Mouse (Mus musculus): ENCODE data around the gene Ppp1r13b. TPM values are rescaled to one million over a fixed set of nuclear protein-coding genes. Genes with fewer than 3 reads are reported as not detected.
"Not testable (repeated sequence)": the region's sequence is repeated elsewhere in the genome, so short reads cannot be mapped to it uniquely, and the experiment has no call there.

Ppp1r13b gene
- 10 to 100 TPM; 79.3 to 83.0 TPM for total RNA-seq (2021)
- long read RNA-seq, experiment 1, full-length matches to known transcripts = 14 of 74 reads
- long read RNA-seq, experiment 1, partial matches to known transcripts = 32 of 74 reads
- long read RNA-seq, experiment 1, other reads (novel, unspliced or antisense) = 28 of 74 reads
- long read RNA-seq, experiment 2, full-length matches to known transcripts = 19 of 155 reads
- long read RNA-seq, experiment 2, partial matches to known transcripts = 25 of 155 reads
- long read RNA-seq, experiment 2, other reads (novel, unspliced or antisense) = 111 of 155 reads

DNA sequence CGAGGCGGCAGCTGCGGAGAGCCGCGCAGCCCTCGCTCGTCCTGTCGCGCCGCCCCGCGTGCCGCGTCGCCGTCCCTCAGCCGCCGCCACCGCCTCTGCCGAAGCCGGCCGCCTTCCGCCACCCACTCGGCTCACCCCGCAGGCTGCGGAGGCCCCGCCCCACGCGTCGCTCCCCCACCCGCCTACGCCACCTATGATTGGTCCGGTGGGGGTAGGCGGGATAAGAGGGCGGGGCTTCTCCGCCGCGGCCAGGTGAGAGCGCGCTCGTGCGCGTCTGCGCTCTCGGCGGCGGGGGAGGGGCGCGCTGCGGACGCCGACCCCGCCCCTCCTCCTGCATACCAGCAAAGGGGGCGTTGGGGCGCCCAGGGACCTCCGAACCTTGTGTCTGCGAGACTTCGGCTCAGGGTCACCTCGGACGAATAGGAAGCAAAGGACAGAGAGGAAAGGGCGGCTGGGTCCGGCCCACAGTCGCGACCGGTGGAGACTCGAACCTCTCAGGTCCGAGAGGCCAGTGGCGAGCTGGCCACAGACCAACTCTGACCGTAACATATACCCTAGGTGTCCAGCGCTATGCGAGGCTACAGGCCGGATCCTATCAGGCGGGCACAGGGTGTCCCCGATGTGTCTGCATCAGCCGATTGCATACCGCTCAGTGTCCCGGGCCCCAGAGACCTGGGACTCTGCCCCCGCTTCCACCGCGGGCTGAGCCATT is at the start of gene Ppp1r13b:
Gene Ppp1r13b (minus strand): TSS at position 141 of the 712 bp plus-strand sequence.
- DNase-seq (ENCODE audit: low spot score in 2 of 2) = peak; percentile 81 to 90

DNA sequence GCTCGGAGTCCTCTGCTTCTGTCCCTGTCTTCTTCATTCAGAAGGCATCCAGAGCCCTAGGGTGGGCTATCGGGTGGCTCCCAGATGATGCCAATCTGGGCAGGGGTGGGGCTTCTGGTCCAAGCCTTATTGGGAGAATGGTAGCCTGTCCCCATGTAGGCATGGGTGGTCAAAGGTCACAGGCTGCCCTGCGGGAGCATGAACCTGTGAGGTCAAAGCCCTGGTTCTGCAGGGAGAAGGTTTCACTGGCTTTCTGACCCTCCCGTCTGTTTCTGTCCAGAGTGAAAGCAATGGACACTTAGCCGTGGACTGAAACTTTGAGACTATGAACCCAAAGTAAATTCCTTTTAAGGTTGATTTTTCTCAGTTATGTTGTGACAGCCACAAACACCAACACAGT is 48.3 kb upstream of the Ppp1r13b start:
- DNase-seq (ENCODE audit: low spot score in 2 of 2) = no peak

DNA sequence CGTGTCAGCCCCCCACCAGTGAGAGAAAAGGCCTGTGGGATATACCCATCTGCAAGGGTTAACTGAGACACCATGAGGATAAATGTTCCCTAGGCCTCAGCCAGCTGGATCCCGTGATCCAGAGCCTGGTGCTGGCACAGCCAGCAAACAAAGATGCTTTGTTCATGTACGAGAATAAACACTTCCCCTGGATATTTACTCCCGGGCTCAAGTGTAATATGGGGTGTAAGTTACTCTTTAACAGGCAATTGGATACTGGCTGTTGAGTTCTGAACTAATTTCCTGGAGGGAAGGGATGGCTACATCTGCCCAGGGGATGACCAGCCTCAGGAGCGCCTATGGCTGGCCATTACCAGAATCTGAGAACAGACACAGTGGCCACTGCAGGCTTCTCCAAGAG is 43.8 kb upstream of the Ppp1r13b start:
- DNase-seq (ENCODE audit: low spot score in 2 of 2) = no peak

DNA sequence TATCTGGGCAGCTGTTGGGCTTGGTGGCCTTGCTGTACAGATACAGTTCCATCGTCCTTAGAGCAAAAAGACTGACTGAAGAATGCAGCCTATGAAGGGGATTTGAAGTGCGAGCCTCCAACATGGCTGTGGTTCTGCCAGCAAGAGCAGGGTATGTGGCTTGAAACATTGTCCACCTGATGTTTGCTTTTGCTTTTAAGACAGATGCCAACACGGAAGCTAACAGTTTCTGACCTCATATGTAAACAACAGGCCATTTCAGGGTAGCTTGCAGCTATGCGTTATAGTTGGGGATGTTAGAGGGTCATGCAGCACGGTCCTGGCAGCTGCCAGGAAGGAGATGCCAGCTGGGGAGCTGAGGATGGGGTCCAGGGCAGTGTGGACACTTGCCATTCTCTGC is 42.6 kb upstream of the Ppp1r13b start:
- no peak for DNase-seq (ENCODE audit: low spot score in 2 of 2)

DNA sequence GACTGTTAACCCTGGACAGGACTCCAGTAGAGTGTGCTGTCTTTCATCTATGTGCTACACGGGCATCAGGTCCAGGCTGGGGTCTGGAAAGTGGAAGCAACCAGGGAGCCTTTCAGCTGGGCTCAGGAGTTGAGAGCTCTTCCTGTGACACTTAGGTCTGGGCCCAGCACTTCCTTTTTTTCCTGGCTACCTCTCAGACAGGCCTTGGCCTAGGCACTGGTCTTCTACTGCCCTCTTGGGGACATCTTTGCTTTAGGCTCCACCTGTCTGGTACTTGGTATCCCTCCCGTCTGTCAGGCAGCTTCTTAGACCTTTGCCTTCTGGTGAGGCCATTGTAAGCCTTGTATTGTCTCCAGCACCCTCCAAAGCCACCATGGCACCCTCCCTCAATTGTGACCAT is 38.8 kb upstream of the Ppp1r13b start:
- peak in 1 of 2 experiments; percentile 59 for DNase-seq (ENCODE audit: low spot score in 2 of 2)

DNA sequence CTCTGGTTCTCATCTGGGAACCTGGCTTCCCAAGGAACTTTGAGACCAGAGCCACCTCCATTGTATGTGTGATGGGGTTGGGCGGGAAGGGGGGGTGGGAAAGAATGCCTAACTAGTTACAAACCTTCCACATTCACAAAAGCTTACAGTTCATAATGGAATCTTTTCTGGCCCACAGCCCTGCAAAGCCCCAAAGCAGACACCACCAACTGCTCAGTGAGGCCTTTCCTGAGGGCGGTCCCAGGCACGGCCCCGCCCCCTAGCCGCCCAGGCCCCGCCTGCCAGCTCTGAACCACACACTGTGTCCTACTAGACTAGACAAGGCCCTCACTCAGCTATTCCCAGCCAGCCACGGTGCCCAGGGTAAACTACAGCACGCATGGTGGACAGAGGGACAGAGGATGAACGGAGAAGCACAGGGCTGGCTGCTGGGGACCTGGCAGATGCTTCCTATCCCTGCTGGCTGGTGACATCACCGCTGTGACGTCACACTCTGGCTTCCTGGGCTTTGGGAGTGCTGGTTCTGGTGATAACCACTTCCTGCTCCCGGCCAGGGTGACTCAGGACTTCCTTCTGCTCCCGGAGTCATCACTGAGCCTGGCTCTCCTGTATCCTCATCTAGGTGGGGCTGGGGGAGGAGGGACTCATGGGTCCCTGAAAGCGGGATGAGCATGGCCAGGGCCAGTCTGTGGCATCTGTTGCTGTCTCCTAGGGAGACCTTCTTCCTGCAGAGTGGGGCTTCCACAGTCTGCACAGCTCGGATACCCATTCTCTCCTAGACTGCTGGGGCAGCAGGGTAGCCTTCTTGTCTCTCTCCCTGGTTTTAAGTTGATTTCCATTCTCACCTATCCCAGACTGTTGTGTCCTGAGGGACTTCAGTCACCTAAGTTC is 38.1 kb upstream of the Ppp1r13b start:
- DNase-seq (ENCODE audit: low spot score in 2 of 2) = not testable (repeated sequence)

DNA sequence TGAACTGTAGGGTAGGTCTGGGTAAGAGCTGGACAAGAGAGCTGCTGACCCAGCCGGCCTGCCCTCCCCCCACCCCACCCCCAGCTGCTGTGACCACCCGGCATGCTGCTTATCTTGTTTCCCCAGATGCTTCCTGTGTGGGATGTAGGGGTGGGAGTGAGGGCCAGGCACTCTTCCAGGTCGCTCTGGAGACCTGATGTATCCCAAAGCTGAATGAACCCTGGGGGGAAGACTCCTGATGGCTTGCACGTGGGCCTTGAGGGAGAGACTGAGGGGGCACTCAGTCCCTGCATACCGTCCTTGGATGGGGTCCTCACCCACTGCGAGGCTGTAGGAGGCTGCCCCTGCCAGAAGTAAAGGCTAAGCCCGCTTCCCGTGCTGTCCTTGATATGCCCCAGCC is 37.2 kb upstream of the Ppp1r13b start:
- no peak for DNase-seq (ENCODE audit: low spot score in 2 of 2)

DNA sequence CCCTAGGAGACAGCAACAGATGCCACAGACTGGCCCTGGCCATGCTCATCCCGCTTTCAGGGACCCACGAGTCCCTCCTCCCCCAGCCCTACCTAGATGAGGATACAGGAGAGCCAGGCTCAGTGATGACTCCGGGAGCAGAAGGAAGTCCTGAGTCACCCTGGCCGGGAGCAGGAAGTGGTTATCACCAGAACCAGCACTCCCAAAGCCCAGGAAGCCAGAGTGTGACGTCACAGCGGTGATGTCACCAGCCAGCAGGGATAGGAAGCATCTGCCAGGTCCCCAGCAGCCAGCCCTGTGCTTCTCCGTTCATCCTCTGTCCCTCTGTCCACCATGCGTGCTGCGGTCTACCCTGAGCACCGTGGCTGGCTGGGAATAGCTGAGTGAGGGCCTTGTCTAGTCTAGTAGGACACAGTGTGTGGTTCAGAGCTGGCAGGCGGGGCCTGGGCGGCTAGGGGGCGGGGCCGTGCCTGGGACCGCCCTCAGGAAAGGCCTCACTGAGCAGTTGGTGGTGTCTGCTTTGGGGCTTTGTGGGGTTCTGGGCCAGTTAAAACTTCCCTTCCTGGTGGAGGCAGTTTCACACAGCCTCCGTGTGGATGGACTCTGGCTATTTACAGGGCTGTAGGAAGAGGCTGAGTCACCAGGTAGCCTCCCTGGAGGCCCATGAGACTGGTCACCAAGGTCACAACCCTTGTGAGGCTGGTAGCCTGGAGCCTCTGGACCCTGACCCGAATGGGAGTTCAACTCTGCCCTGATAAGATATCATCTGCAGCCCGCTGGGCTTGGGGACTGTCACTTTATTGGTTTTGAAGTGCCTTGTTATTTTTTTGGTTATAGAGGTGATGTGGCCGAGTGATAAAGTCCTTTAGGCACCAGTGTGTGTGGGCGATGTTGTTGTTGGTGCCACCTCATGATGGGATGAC is 36.4 kb upstream of the Ppp1r13b start:
- DNase-seq (ENCODE audit: low spot score in 2 of 2) = not testable (repeated sequence)

DNA sequence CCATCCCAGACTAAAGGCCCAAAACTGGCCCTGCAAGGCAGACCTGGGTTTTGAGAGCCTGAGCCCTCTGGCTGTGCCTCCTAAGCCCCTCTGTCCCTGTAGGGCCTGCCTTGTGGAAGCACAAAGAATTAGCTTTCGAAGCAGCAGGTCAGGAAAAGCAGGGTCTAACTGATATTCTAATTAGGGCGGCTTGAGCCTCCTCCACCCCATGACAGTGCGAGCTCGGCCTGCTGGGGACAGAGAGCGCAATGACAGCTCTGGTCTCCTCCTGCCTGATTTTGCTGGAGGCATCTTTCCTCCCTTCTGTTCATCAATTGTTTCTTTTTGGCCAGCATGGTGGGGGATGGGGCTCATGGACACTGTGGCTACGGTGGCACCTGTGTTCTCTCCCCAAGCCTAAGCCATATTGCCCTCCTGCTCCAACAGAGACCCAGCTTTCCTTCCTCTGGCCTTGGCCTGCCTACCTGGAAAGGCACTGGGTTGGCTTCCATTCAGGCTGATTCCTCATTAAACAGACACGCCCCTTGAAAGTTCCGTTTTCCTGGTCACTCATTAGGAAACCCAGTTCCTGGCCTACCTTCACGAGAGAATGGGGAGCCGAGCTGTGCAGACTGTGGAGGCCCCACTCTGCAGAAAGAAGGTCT is 35.6 kb upstream of the Ppp1r13b start:
- DNase-seq (ENCODE audit: low spot score in 2 of 2) = no peak

DNA sequence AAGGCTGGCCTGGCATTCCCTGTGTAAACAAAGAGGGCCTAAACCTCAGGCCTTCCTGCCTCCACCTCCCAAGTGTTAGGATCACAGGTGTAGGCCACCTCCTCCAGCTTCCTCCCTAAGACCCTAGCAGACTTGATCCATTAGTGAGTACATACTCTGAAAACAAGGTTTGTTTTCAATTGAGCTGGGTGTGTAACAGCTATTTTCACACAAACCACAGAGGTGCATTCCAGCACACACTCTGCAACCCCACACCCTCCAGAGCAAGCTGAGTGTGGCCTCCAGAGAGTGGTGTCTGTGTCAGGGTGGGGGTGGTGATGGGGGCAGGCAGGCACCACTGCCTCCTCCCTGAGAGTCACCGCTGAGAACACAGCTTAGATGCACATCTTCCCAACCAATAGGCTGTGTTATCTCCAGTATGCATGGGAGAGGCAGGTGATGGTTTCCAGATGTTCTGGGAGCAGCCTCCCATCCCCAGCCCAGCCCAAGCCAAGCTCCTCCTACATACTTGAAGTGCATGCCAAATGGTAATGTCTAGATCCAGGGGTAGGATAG is 30.8 kb upstream of the Ppp1r13b start:
- no peak for DNase-seq (ENCODE audit: low spot score in 2 of 2)

DNA sequence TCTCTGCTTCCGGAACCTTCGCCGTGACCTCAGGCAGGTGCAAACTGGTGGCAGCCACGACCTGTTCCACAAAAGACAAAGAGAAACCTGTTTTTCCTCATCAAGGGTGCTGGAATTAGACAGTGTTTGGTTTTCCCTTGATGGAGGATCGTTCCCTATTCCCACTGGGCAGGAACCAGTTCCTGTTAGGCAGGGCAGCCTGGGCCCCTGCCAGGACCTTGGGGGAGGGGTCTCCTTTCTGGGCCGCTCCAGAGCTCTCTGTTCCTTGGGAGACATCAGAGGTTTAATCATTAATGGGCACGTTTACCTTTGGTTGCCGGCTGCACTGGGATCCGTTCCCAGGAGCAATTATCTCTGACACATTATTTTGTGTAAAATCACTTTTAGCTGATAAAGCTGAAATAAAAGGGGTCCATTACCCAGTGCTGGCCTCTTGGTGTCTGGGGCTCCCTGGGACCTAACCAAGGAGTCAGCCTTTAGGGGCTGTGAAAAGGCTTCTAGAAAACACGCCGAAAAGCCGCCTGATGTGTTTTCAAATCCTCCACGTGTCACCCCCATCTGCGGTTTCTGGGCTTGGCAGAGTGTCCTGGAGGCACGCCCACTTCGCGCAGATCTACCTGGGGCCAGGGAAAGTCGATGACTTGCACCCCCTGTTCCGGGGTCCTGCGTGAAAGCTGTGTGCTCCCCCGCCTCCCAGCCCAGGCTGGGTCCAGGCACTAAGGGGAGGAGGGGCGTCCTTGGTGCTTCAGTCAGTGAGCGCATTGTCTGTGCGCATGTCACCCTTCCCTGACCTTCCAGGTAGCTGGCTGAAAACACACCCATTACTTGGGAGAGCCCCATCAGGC is 29.0 kb upstream of the Ppp1r13b start:
- no peak for DNase-seq (ENCODE audit: low spot score in 2 of 2)

DNA sequence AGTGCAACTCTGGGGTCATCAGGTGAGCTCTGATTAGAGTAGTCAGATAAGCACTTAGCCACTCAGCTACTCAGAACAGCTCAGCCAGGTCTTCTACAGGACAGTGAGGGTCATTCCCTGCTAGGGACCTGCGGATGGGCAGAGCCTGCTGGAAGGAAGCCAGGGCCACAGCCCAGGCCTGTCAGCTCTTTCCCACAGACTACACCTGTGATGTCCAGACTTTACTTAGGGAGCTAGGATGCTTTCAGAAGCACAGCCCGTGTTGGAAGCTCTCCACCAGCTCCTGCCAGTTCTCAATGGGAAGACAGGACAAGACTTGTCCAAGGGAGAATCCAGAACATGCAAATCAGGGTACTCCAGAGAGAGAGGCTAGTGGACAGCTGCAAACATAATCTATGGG is 26.1 kb upstream of the Ppp1r13b start:
- DNase-seq (ENCODE audit: low spot score in 2 of 2) = no peak

DNA sequence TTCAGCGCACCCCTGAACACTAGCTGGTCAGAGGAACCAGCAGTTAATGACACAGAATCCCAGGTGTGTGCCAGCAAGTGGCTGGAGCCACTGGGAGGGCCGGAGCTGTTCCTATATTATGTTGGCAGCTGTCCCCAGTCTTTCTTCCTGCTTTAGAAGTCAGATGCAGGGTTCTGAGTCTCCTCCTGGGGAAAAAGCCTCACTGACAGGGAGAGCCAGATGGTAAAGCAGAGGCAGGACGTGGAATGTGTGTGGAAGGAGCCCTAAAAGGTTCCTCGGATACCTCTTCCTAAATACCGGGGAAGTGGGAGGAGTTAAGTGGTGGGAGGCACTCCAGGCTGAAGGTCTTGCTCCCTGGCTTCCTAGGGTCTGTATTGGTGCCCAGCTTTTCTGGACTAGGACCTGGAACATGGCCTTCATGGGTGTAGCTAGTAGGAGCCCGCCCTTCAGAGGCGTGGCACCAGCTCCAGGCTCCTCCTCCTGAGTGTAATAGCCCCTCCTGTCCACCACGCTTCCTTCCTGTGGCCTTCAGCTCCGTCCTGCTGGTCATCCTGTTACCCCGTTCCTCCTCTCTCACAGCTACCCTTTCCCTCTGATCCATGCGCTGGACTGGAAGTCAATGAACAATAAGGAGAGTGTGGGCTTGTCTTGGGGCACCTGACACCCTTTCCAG is 25.3 kb upstream of the Ppp1r13b start:
- DNase-seq (ENCODE audit: low spot score in 2 of 2) = no peak

DNA sequence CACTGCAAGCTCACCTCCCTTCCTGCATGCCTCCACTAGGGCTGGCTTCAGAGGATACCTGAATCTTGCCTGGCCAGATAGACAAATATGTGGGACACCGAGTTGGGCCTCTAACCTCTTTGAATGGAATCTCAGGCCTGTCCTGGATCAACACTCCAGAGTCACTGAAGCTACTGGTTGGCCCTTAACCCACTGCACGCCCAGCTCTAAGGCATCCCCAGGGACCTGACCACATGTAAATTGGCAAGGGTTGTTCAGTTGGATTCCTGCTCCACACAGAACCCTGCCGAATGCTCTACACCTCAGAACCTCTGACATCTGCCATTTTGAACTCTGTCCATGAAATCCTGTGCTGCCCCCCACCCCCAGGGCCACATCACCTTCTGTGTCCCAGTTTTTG is 24.6 kb upstream of the Ppp1r13b start:
- DNase-seq (ENCODE audit: low spot score in 2 of 2) = no peak

DNA sequence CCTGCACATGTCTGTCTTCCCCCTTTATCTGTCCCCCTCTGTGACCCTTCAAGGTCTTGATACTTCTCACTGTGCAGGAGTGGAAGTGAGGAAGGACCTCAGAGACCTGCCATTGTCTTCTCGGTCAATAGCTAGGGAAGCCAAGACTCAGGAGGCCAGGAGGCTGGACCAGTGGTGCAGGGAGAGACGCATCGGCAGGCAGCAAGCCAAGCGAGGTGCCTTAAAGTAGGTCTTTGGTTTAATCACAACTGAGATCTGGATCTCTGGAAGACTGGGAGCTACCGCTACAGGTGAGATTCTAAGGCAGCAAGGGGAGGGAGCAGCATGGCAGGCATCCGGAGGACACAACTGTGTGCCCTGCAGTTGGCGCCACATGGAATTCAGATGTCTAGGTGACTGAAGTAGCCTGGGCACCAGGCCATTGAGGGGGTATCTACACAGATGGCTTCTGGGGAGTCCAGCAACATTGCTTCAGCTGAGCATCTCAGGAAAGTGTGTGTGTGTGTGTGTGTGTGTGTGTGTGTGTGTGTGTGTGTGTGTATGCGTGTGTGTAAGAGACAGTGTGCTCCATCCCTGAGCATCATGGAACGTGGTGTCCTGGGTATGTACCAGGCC is 23.6 kb upstream of the Ppp1r13b start:
- no peak for DNase-seq (ENCODE audit: low spot score in 2 of 2)

DNA sequence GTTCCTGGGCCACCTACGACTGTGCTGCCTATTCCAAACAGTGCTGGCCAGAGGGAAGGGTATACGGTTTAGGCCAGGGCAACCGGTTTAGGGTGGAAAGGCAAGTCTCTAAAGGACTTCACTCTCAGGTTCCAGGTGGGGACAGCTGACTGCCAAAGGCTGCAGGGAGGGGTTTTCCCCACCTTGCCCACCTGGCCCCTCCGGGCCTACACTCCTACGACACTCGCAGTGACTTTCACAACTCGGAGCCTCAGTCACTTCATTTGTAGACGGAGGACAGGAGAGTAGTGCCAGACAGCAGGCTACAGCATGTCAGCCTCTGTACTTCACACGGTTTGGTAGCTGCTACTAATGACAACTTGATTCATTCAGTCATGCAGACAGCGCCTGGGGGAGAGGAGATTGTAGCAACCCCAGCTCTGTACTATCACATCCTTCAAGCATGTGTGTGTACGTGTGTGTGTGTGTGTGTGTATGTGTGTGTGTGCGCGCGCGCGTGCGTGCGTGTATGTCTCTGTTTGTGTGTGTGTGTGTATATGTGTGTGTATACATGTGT is 20.6 kb upstream of the Ppp1r13b start:
- no peak for DNase-seq (ENCODE audit: low spot score in 2 of 2)

DNA sequence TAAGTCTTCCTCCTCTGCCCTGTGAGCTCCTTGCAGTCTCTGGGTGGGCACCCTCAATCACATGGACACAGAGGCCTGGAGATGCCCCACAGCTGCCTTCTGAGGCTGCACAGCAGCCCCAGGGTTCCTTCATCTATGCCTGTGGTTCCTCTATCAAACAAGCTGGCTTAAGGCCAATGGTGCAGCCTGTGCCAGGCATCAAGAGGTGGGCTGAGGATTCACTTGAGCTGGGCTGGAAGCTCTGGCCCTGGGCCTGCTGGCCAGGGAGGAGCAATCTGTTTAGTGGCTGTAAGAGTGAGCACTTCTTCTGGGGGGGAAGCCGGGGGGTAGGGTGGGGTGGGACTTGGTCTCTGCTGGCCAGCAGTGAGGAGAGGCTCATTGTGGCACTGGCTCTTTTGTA is 19.4 kb upstream of the Ppp1r13b start:
- peak in 1 of 2 experiments; percentile 57 for DNase-seq (ENCODE audit: low spot score in 2 of 2)

DNA sequence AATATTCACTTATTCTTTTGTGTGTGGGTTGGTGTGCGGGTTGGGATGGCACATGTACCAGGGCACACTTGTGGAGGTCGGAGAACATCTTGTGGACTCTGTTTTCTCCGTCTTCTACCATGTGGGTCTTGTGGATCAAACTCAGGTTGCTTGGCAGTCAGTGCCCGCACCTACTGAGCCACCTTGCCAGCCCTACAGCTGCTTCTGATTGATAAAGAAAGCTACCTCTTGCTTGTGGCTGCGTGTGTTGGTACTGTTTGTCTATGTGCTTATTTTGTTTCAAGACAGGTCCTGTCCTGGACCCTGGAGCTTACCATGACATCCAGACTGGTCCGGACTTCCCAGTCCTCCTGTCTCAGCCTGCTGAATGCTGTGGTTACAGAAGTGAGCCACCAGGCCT is 15.2 kb upstream of the Ppp1r13b start:
- DNase-seq (ENCODE audit: low spot score in 2 of 2) = no peak

Data from layer of hippocampus, postnatal 14 days (tissue).